Comparison of ENCODE assay signal across 12 mouse cellular contexts in genomic region chr2:127251880-127252527, GRCm38 (mm10). TPM values are rescaled to one million over a fixed set of nuclear protein-coding genes. Genes with fewer than 3 reads are reported as not detected.
DNase-seq lines count a peak whose midpoint lies in the region; ATAC-seq lines count a peak whose summit lies in the region.
"Had no signal": no experiment of that assay in that cellular context is flagged by ENCODE, and none has a peak within 500 bp of the region (broad histone marks: within the 10 kb centered on the region; RNA-seq: fewer than 3 reads in every experiment).

No protein-coding gene starts in this region.

- ATAC-seq in neural tube, embryonic 14.5 days (ENCODE audit: low read depth) = no peak
- ATAC-seq in heart, embryonic 15.5 days (replicated peaks; ENCODE audit: insufficient number of reproducible peaks, insufficient read depth, low FRiP score, low read depth) = no peak
- ATAC-seq in hindbrain, embryonic 11.5 days (ENCODE audit: low FRiP score) = no peak
- ATAC-seq in forebrain, embryonic 15.5 days (replicated peaks) = no peak
- ATAC-seq: lung, postnatal 0 days; midbrain, embryonic 16.5 days had no signal

- no peak overlapping the region for H3K4me2 ChIP-seq in neural tube, embryonic 14.5 days (ENCODE audit: low read depth, low read length)
- H3K4me2 ChIP-seq in heart, embryonic 15.5 days = no peak overlapping the region
- H3K4me2 ChIP-seq in hindbrain, embryonic 11.5 days (replicated peaks; ENCODE audit: low read depth, low read length) = no peak overlapping the region
- no peak overlapping the region for H3K4me2 ChIP-seq in forebrain, embryonic 15.5 days (replicated peaks)

- WGBS in neural tube, embryonic 14.5 days = 81% methylated on average over 3 of the region's 3 CpGs
- 40% methylated on average over 3 of the region's 3 CpGs for WGBS in heart, embryonic 15.5 days
- 84% methylated on average over 3 of the region's 3 CpGs for WGBS in hindbrain, embryonic 11.5 days
- WGBS in forebrain, embryonic 15.5 days = 87% methylated on average over 3 of the region's 3 CpGs

- H3K4me3 ChIP-seq in neural tube, embryonic 14.5 days (ENCODE audit: low read depth, low read length) = no peak overlapping the region
- no peak overlapping the region for H3K4me3 ChIP-seq in heart, embryonic 15.5 days
- no peak overlapping the region for H3K4me3 ChIP-seq in hindbrain, embryonic 11.5 days (ENCODE audit: low read depth, low read length)
- no peak overlapping the region for H3K4me3 ChIP-seq in forebrain, embryonic 15.5 days

- H3K9ac ChIP-seq in neural tube, embryonic 14.5 days (replicated peaks; ENCODE audit: low read depth, low read length) = 0 out of 2 replicates have a peak overlapping the region, but pooled peaks have one; percentile 11
- H3K9ac ChIP-seq in heart, embryonic 15.5 days = no peak overlapping the region
- no peak overlapping the region for H3K9ac ChIP-seq in hindbrain, embryonic 11.5 days (ENCODE audit: low read depth, low read length)
- no peak overlapping the region for H3K9ac ChIP-seq in forebrain, embryonic 15.5 days (replicated peaks)

- no peaks in the 10 kb centered on the region for H3K9me3 ChIP-seq in neural tube, embryonic 14.5 days (ENCODE audit: control insufficient read depth, low read length)
- no peaks in the 10 kb centered on the region for H3K9me3 ChIP-seq in heart, embryonic 15.5 days (replicated peaks)
- H3K9me3 ChIP-seq in hindbrain, embryonic 11.5 days (ENCODE audit: control insufficient read depth, low read length) = no peaks in the 10 kb centered on the region
- H3K9me3 ChIP-seq in forebrain, embryonic 15.5 days = no peaks in the 10 kb centered on the region

- H3K36me3 ChIP-seq in neural tube, embryonic 14.5 days (ENCODE audit: control insufficient read depth, insufficient read depth, low read length) = peaks cover 7% of the 10 kb centered on the region; the same call in 1 of the 2 replicates
- 0 out of 2 replicates have a peak, but pooled peaks cover 6% of the 10 kb centered on the region for H3K36me3 ChIP-seq in heart, embryonic 15.5 days
- no peaks in the 10 kb centered on the region for H3K36me3 ChIP-seq in hindbrain, embryonic 11.5 days (ENCODE audit: control insufficient read depth, insufficient read depth, low read length)
- H3K36me3 ChIP-seq in forebrain, embryonic 15.5 days = peaks cover 6% of the 10 kb centered on the region; the same call in 1 of the 2 replicates

- no peak overlapping the region for H3K27ac ChIP-seq in neural tube, embryonic 14.5 days (ENCODE audit: low read depth, low read length)
- peak overlapping the region; percentile 68 for H3K27ac ChIP-seq in heart, embryonic 15.5 days
- H3K27ac ChIP-seq in hindbrain, embryonic 11.5 days (ENCODE audit: low read depth, low read length) = no peak overlapping the region
- no peak overlapping the region for H3K27ac ChIP-seq in forebrain, embryonic 15.5 days (replicated peaks)

- no peaks in the 10 kb centered on the region for H3K27me3 ChIP-seq in neural tube, embryonic 14.5 days (ENCODE audit: control insufficient read depth, insufficient read depth, low read length)
- H3K27me3 ChIP-seq in heart, embryonic 15.5 days = no peaks in the 10 kb centered on the region
- no peaks in the 10 kb centered on the region for H3K27me3 ChIP-seq in hindbrain, embryonic 11.5 days (ENCODE audit: control insufficient read depth, insufficient read depth, low read length)
- no peaks in the 10 kb centered on the region for H3K27me3 ChIP-seq in forebrain, embryonic 15.5 days

- peak; percentile 27 to 38 for DNase-seq in cerebellum, postnatal 10 days
- no peak for DNase-seq in cerebellum, adult 18-20 months
- no peak for DNase-seq in neural tube, embryonic 10.5 days (ENCODE audit: extremely low spot score, low spot score)
- no peak for DNase-seq in hindbrain, embryonic 11.5 days (ENCODE audit: low spot score)
- no peak for DNase-seq in urinary bladder, postnatal 36 days (ENCODE audit: low spot score in 2 of 2)
- DNase-seq: spleen, adult 18-20 months; thymus, adult 2 months had no signal

- peaks cover 14% of the 10 kb centered on the region for H3K4me1 ChIP-seq in neural tube, embryonic 14.5 days (ENCODE audit: control insufficient read depth, insufficient read depth, low read length)
- H3K4me1 ChIP-seq in heart, embryonic 15.5 days (replicated peaks) = peaks cover 38% of the 10 kb centered on the region
- peaks cover under 1% of the 10 kb centered on the region for H3K4me1 ChIP-seq in hindbrain, embryonic 11.5 days (replicated peaks; ENCODE audit: control insufficient read depth, insufficient read depth, low read length)
- H3K4me1 ChIP-seq in forebrain, embryonic 15.5 days = peaks cover 28% of the 10 kb centered on the region

RNA-seq across cellular contexts. Expression of gene Tmem127, which starts 4.3 kb away (rescaled TPM):
- 35.1 and 48.8 TPM in 2 replicates for polyA plus RNA-seq in neural tube, embryonic 14.5 days (2014; fragmentation: Nextera tagmentation; extraction: Ambion mirVana)
- 22.0 and 25.9 TPM in 2 replicates for polyA plus RNA-seq in heart, embryonic 15.5 days (2015; fragmentation: Nextera tagmentation; extraction: Ambion mirVana)
- polyA plus RNA-seq in hindbrain, embryonic 11.5 days (2014; fragmentation: Nextera tagmentation; extraction: Ambion mirVana) = 21.7 and 26.2 TPM in 2 replicates
- polyA plus RNA-seq in forebrain, embryonic 15.5 days (2015; fragmentation: Nextera tagmentation; extraction: Ambion mirVana) = 46.4 and 51.0 TPM in 2 replicates

RNA-seq across cellular contexts. Expression of gene Ciao1, which starts 4.4 kb away (rescaled TPM):
- polyA plus RNA-seq in neural tube, embryonic 14.5 days (2014; fragmentation: Nextera tagmentation; extraction: Ambion mirVana) = 59.0 and 59.9 TPM in 2 replicates
- polyA plus RNA-seq in heart, embryonic 15.5 days (2015; fragmentation: Nextera tagmentation; extraction: Ambion mirVana) = 57.5 and 58.7 TPM in 2 replicates
- polyA plus RNA-seq in hindbrain, embryonic 11.5 days (2014; fragmentation: Nextera tagmentation; extraction: Ambion mirVana) = 57.9 and 63.5 TPM in 2 replicates
- polyA plus RNA-seq in forebrain, embryonic 15.5 days (2015; fragmentation: Nextera tagmentation; extraction: Ambion mirVana) = 67.6 and 70.0 TPM in 2 replicates

RNA-seq across cellular contexts. Expression of gene Stard7, which starts 18.0 kb away (rescaled TPM):
- polyA plus RNA-seq in neural tube, embryonic 14.5 days (2014; fragmentation: Nextera tagmentation; extraction: Ambion mirVana) = 103 and 110 TPM in 2 replicates
- polyA plus RNA-seq in heart, embryonic 15.5 days (2015; fragmentation: Nextera tagmentation; extraction: Ambion mirVana) = 99.6 and 102 TPM in 2 replicates
- 79.5 and 79.9 TPM in 2 replicates for polyA plus RNA-seq in hindbrain, embryonic 11.5 days (2014; fragmentation: Nextera tagmentation; extraction: Ambion mirVana)
- polyA plus RNA-seq in forebrain, embryonic 15.5 days (2015; fragmentation: Nextera tagmentation; extraction: Ambion mirVana) = 94.7 and 99.8 TPM in 2 replicates

RNA-seq across cellular contexts. Expression of gene Snrnp200, which starts 43.8 kb away (rescaled TPM):
- polyA plus RNA-seq in neural tube, embryonic 14.5 days (2014; fragmentation: Nextera tagmentation; extraction: Ambion mirVana) = 64.3 and 73.7 TPM in 2 replicates
- polyA plus RNA-seq in heart, embryonic 15.5 days (2015; fragmentation: Nextera tagmentation; extraction: Ambion mirVana) = 32.3 and 43.7 TPM in 2 replicates
- 91.6 and 93.3 TPM in 2 replicates for polyA plus RNA-seq in hindbrain, embryonic 11.5 days (2014; fragmentation: Nextera tagmentation; extraction: Ambion mirVana)
- polyA plus RNA-seq in forebrain, embryonic 15.5 days (2015; fragmentation: Nextera tagmentation; extraction: Ambion mirVana) = 57.0 and 59.8 TPM in 2 replicates

RNA-seq across cellular contexts. Expression of gene 1810024B03Rik, which starts 43.9 kb away (rescaled TPM):
- polyA plus RNA-seq in neural tube, embryonic 14.5 days (2014; fragmentation: Nextera tagmentation; extraction: Ambion mirVana) = 1.1 and 1.5 TPM in 2 replicates
- polyA plus RNA-seq in heart, embryonic 15.5 days (2015; fragmentation: Nextera tagmentation; extraction: Ambion mirVana) = 1.4 TPM in 2 replicates
- polyA plus RNA-seq in hindbrain, embryonic 11.5 days (2014; fragmentation: Nextera tagmentation; extraction: Ambion mirVana) = 2.7 and 3.0 TPM in 2 replicates
- 1.3 and 1.7 TPM in 2 replicates for polyA plus RNA-seq in forebrain, embryonic 15.5 days (2015; fragmentation: Nextera tagmentation; extraction: Ambion mirVana)

Comparison
In these comparisons a context has a peak if more than half of its experiments do, and no peak if none do; other contexts are left out.
1. DNase-seq: peak in cerebellum, postnatal 10 days (2 of 2); none in cerebellum, adult 18-20 months (0 of 2), neural tube, embryonic 10.5 days (single experiment), hindbrain, embryonic 11.5 days (single experiment) and urinary bladder, postnatal 36 days (0 of 2).